Mouse (Mus musculus): ENCODE results near the gene Mettl24. TPM values are rescaled to one million over a fixed set of nuclear protein-coding genes. Genes with fewer than 3 reads are reported as not detected.

The Mettl24 gene
- polyA plus RNA-seq (2012; rRNA removed): 0.29 and 0.34 TPM in 2 replicates

GRCm38 (mm10) chr10:40683092-40683867 lies at the start of gene Mettl24:
TSS of gene Mettl24 (plus strand) at chr10:40683282.

Other genes starting within 250 kb of the Mettl24 start
- gene Slc22a16, start 112.9 kb upstream of the Mettl24 start, polyA plus RNA-seq (2012; rRNA removed): not detected in 2 replicates
- 0.37 and 0.50 TPM in 2 replicates for gene Ddo, start 53.3 kb upstream of the Mettl24 start, polyA plus RNA-seq (2012; rRNA removed)
- 8.1 and 9.5 TPM in 2 replicates for gene Cdc40, start 200.0 kb downstream of the Mettl24 start, polyA plus RNA-seq (2012; rRNA removed)
- 0.26 and 0.37 TPM in 2 replicates for gene Wasf1, start 200.2 kb downstream of the Mettl24 start, polyA plus RNA-seq (2012; rRNA removed)